Mouse (Mus musculus) heart, embryonic 12.5 days (tissue): ENCODE data around the gene Arl11. TPM values are rescaled to one million over a fixed set of nuclear protein-coding genes. Genes with fewer than 3 reads are reported as not detected.

Source experiments
- ATAC-seq: fragments of 200-750 bp; cut with Nextera tagmentation; 2 replicates; pipeline ENCODE4 v1.8.0; 2017; ENCODE audit warnings: moderate TSS enrichment, moderate library complexity; ENCODE audit not compliant: insufficient number of reproducible peaks, low FRiP score
- H3K27ac ChIP-seq: fragments of 300-500 bp; sonication (generic); 2 replicates; pipeline ENCODE4 v1.5.1; 2016; ENCODE audit warnings: mild to moderate bottlenecking, moderate library complexity; ENCODE audit not compliant: poor library complexity, severe bottlenecking
- H3K27me3 ChIP-seq: fragments of 300-500 bp; sonication (generic); replicated peaks from 2 replicates; pipeline ENCODE4 v1.6.1; 2016; ENCODE audit warnings: mild to moderate bottlenecking, moderate library complexity
- H3K36me3 ChIP-seq: fragments of 300-500 bp; sonication (generic); 2 replicates; pipeline ENCODE4 v1.6.1; 2016; ENCODE audit warnings: mild to moderate bottlenecking, moderate library complexity
- H3K4me1 ChIP-seq: fragments of 300-500 bp; sonication (generic); replicated peaks from 2 replicates; pipeline ENCODE4 v1.6.1; 2016; ENCODE audit warnings: mild to moderate bottlenecking
- H3K4me2 ChIP-seq: fragments of 300-500 bp; sonication (generic); 2 replicates; pipeline ENCODE4 v1.6.1; 2016; ENCODE audit warnings: mild to moderate bottlenecking, moderate library complexity
- H3K4me3 ChIP-seq: fragments of 300-500 bp; sonication (generic); 2 replicates; pipeline ENCODE4 v1.5.1; 2016; ENCODE audit warnings: mild to moderate bottlenecking
- H3K9ac ChIP-seq: fragments of 300-500 bp; sonication (generic); 2 replicates; pipeline ENCODE4 v1.6.1; 2016; ENCODE audit warnings: mild to moderate bottlenecking, moderate library complexity
- H3K9me3 ChIP-seq: fragments of 300-500 bp; sonication (generic); replicated peaks from 2 replicates; pipeline ENCODE4 v1.6.1; 2016; ENCODE audit warnings: mild to moderate bottlenecking, moderate library complexity
- WGBS: fragments of 180-500 bp; shearing (Covaris S2); methylation state at CpG from one replicate; pipeline ENCODE4 v1.1.7; 2016; 5-methylcytosine and 5-hydroxymethylcytosine counted together
- polyA plus RNA-seq: library from polyadenylated mRNA; unstranded; fragments of >200 nt; fragmentation: Nextera tagmentation; extraction: Ambion mirVana; gene quantifications from 2 replicates; pipeline ENCODE4 v1.2.1, GENCODE M21; 2016

The Arl11 gene
- 0.37 and 0.89 TPM in 2 replicates for polyA plus RNA-seq

- Histone ChIP-seq H3K36me3 (no peaks in the 10 kb centered on the region), H3K9ac (no peak within 1 kb of the TSS), H3K4me1 (peaks cover 18% of the 10 kb centered on the region), H3K4me3 (no peak within 1 kb of the TSS), H3K9me3 (no peaks in the 10 kb centered on the region), H3K27ac (peak within 1 kb of the TSS; percentile 24; the same call in 1 of the 2 replicates), H3K4me2 (no peak within 1 kb of the TSS), H3K27me3 (no peaks in the 10 kb centered on the region)
- WGBS = 54% methylated on average over 6 of the region's 6 CpGs
- ATAC-seq = no peak
Observed at GRCm38 (mm10) chr14:61309593-61309992, at the start of gene Arl11. Gene Arl11, plus strand, starts transcription at chr14:61309753.

GRCm38 (mm10) chr14:61267908-61268475, 41.6 kb upstream of the Arl11 start:
- no peak overlapping the region for H3K27ac ChIP-seq
- no peak overlapping the region for H3K4me2 ChIP-seq
- H3K9ac ChIP-seq = no peak overlapping the region
- H3K9me3 ChIP-seq = no peaks in the 10 kb centered on the region; the same call in 1 of the 2 replicates
- H3K27me3 ChIP-seq = peaks cover 12% of the 10 kb centered on the region
- no peaks in the 10 kb centered on the region for H3K36me3 ChIP-seq
- H3K4me3 ChIP-seq = no peak overlapping the region
- no peak for ATAC-seq
- WGBS = 53% methylated on average over 5 of the region's 5 CpGs
- H3K4me1 ChIP-seq = peaks cover 8% of the 10 kb centered on the region

GRCm38 (mm10) chr14:61274414-61275198, 34.9 kb upstream of the Arl11 start:
- Histone ChIP-seq H3K4me3 (peak overlapping the region; percentile 33), H3K36me3 (no peaks in the 10 kb centered on the region), H3K4me1 (peaks cover 5% of the 10 kb centered on the region; the same call in 1 of the 2 replicates), H3K9me3 (no peaks in the 10 kb centered on the region), H3K27ac (no peak overlapping the region), H3K9ac (peak overlapping the region; percentile 29; the same call in 1 of the 2 replicates), H3K4me2 (peak overlapping the region; percentile 65), H3K27me3 (peaks cover 49% of the 10 kb centered on the region)
- 0 out of 2 replicates have a peak, but pooled peaks have one; percentile 15 for ATAC-seq
- 7% methylated on average over 38 of the region's 38 CpGs for WGBS

GRCm38 (mm10) chr14:61277285-61277684, 32.3 kb upstream of the Arl11 start:
- 34% methylated on average over 1 of the region's 1 CpGs for WGBS

GRCm38 (mm10) chr14:61278676-61279300, 30.8 kb upstream of the Arl11 start:
- H3K9ac ChIP-seq = no peak overlapping the region
- WGBS = 76% methylated on average over 7 of the region's 7 CpGs
- no peak for ATAC-seq
- H3K36me3 ChIP-seq = no peaks in the 10 kb centered on the region
- peaks cover 32% of the 10 kb centered on the region for H3K27me3 ChIP-seq
- H3K9me3 ChIP-seq = no peaks in the 10 kb centered on the region
- peaks cover 5% of the 10 kb centered on the region; the same call in 1 of the 2 replicates for H3K4me1 ChIP-seq
- no peak overlapping the region for H3K27ac ChIP-seq
- no peak overlapping the region for H3K4me3 ChIP-seq
- H3K4me2 ChIP-seq = no peak overlapping the region

More at GRCm38 (mm10) chr14:61277285-61277684, 32.3 kb upstream of the Arl11 start:
- ATAC-seq = no peak
- Histone ChIP-seq H3K9ac (no peak overlapping the region), H3K4me2 (no peak overlapping the region), H3K36me3 (no peaks in the 10 kb centered on the region), H3K9me3 (no peaks in the 10 kb centered on the region), H3K27me3 (peaks cover 43% of the 10 kb centered on the region), H3K27ac (no peak overlapping the region), H3K4me3 (no peak overlapping the region), H3K4me1 (peaks cover 5% of the 10 kb centered on the region; the same call in 1 of the 2 replicates)

- Histone ChIP-seq H3K4me2 (peak overlapping the region; percentile 22; the same call in 1 of the 2 replicates), H3K36me3 (no peaks in the 10 kb centered on the region), H3K9me3 (no peaks in the 10 kb centered on the region), H3K9ac (no peak overlapping the region), H3K4me1 (0 out of 2 replicates have a peak, but pooled peaks cover 4% of the 10 kb centered on the region), H3K27me3 (no peaks in the 10 kb centered on the region), H3K27ac (no peak overlapping the region), H3K4me3 (no peak overlapping the region)
- 61% methylated on average over 19 of the region's 19 CpGs for WGBS
- ATAC-seq = no peak
Observed at GRCm38 (mm10) chr14:61288606-61289286, 20.8 kb upstream of the Arl11 start.

- Histone ChIP-seq H3K27me3 (0 out of 2 replicates have a peak, but pooled peaks cover 6% of the 10 kb centered on the region), H3K9me3 (no peaks in the 10 kb centered on the region), H3K4me1 (0 out of 2 replicates have a peak, but pooled peaks cover 4% of the 10 kb centered on the region), H3K4me3 (no peak overlapping the region), H3K36me3 (no peaks in the 10 kb centered on the region), H3K4me2 (no peak overlapping the region), H3K9ac (no peak overlapping the region), H3K27ac (no peak overlapping the region)
- 46% methylated on average over 3 of the region's 3 CpGs for WGBS
- no peak for ATAC-seq
Observed at GRCm38 (mm10) chr14:61290664-61291063, 18.9 kb upstream of the Arl11 start.

- Histone ChIP-seq H3K4me3 (no peak overlapping the region), H3K4me1 (0 out of 2 replicates have a peak, but pooled peaks cover 4% of the 10 kb centered on the region), H3K36me3 (no peaks in the 10 kb centered on the region), H3K9ac (no peak overlapping the region), H3K27me3 (0 out of 2 replicates have a peak, but pooled peaks cover 8% of the 10 kb centered on the region), H3K9me3 (no peaks in the 10 kb centered on the region), H3K27ac (no peak overlapping the region), H3K4me2 (0 out of 2 replicates have a peak overlapping the region, but pooled peaks have one; percentile 35)
- ATAC-seq = no peak
- WGBS = 44% methylated on average over 16 of the region's 16 CpGs
Observed at GRCm38 (mm10) chr14:61293884-61294737, 15.4 kb upstream of the Arl11 start.

GRCm38 (mm10) chr14:61294738-61295079, 14.8 kb upstream of the Arl11 start:
- Histone ChIP-seq H3K9me3 (no peaks in the 10 kb centered on the region), H3K4me1 (0 out of 2 replicates have a peak, but pooled peaks cover 4% of the 10 kb centered on the region), H3K4me2 (peak overlapping the region; percentile 35; the same call in 1 of the 2 replicates), H3K36me3 (no peaks in the 10 kb centered on the region), H3K27me3 (0 out of 2 replicates have a peak, but pooled peaks cover 8% of the 10 kb centered on the region), H3K4me3 (no peak overlapping the region), H3K9ac (no peak overlapping the region), H3K27ac (no peak overlapping the region)
- 18% methylated on average over 6 of the region's 6 CpGs for WGBS
- ATAC-seq = no peak

- Histone ChIP-seq H3K27me3 (0 out of 2 replicates have a peak, but pooled peaks cover 8% of the 10 kb centered on the region), H3K9me3 (peaks cover 6% of the 10 kb centered on the region; the same call in 1 of the 2 replicates), H3K4me1 (no peaks in the 10 kb centered on the region), H3K4me2 (no peak overlapping the region), H3K4me3 (no peak overlapping the region), H3K36me3 (no peaks in the 10 kb centered on the region), H3K27ac (no peak overlapping the region), H3K9ac (no peak overlapping the region)
- WGBS = 85% methylated on average over 6 of the region's 6 CpGs
- no peak for ATAC-seq
Observed at GRCm38 (mm10) chr14:61299810-61300209, 9.7 kb upstream of the Arl11 start.
